Mouse (Mus musculus): ENCODE data around the gene Lims1. TPM values are rescaled to one million over a fixed set of nuclear protein-coding genes. Genes with fewer than 3 reads are reported as not detected.

Gene Lims1
- total and polyA plus RNA-seq, 3 experiments = 40.4 to 74.7 (median 40.7) TPM

- no peak overlapping the region for H3K9ac ChIP-seq (ENCODE audit: insufficient read depth, low read depth)
- dilution Hi-C loops (cut with MboI; ENCODE audit: extremely low pct_ligation_motif_present, extremely low pct_unique_long_range_greater_than_20kb, low sequenced_read_pairs) (no loop called here), in situ Hi-C loops (cut with MboI; ENCODE audit: low pct_ligation_motif_present, low pct_unique_long_range_greater_than_20kb, low sequenced_read_pairs) (no loop called here)
- no peaks in the 10 kb centered on the region for H3K4me1 ChIP-seq (ENCODE audit: control insufficient read depth in 1 of 2, insufficient read depth in 2 of 2)
- TF ChIP-seq HCFC1 (IDR thresholded peaks at IDR 0.05; ENCODE audit: low read depth, low read length) (no peak), EP300 (IDR thresholded peaks at IDR 0.05; ENCODE audit: low read length) (no peak), PAX5 (IDR thresholded peaks at IDR 0.05; ENCODE audit: low read length) (no peak), RAD21 (IDR thresholded peaks at IDR 0.05; ENCODE audit: low read depth, low read length) (no peak), USF1 (IDR thresholded peaks at IDR 0.05; ENCODE audit: low read depth, low read length) (no peak), CTCF (conservative IDR thresholded peaks at IDR 0.05 in 1 of 2, IDR thresholded peaks at IDR 0.05 in 1 of 2; ENCODE audit: low read depth in 2 of 2, low read length in 2 of 2) (no peak), USF2 (conservative IDR thresholded peaks at IDR 0.05; ENCODE audit: low read depth, low read length) (no peak), NRF1 (IDR thresholded peaks at IDR 0.05; ENCODE audit: low read depth, low read length) (no peak), JUND (conservative IDR thresholded peaks at IDR 0.05; ENCODE audit: low read depth, low read length) (no peak), MYC (IDR thresholded peaks at IDR 0.05; ENCODE audit: low read depth, low read length) (no peak), TBP (conservative IDR thresholded peaks at IDR 0.05; ENCODE audit: low read depth, low read length) (no peak), SIN3A (IDR thresholded peaks at IDR 0.05; ENCODE audit: low read length) (no peak), E2F4 (IDR thresholded peaks at IDR 0.05; ENCODE audit: insufficient replicate concordance, low read depth, low read length) (no peak), UBTF (IDR thresholded peaks at IDR 0.05; ENCODE audit: low read depth, low read length) (no peak), RCOR1 (conservative IDR thresholded peaks at IDR 0.05; ENCODE audit: low read depth, low read length) (no peak), JUN (IDR thresholded peaks at IDR 0.05; ENCODE audit: insufficient read depth, low read depth, low read length) (no peak), KAT2A (IDR thresholded peaks at IDR 0.05; ENCODE audit: insufficient replicate concordance, low read length) (no peak)
- H3K27ac ChIP-seq (ENCODE audit: insufficient read depth, low read depth) = no peak overlapping the region
- no peak for DNase-seq (ENCODE audit: extremely low read depth)
- H3K9me3 ChIP-seq (replicated peaks; ENCODE audit: low read length) = no peaks in the 10 kb centered on the region
- peaks cover 31 to 82% of the 10 kb centered on the region in 2 experiments for H3K36me3 ChIP-seq (replicated peaks in 1 of 2; ENCODE audit: control insufficient read depth in 1 of 2, insufficient read depth in 1 of 2, low read length in 1 of 2)
- H3K4me2 ChIP-seq (ENCODE audit: insufficient read depth, low read depth, poor library complexity, severe bottlenecking) = no peak overlapping the region
- H3K79me2 ChIP-seq (replicated peaks; ENCODE audit: control insufficient read depth, extremely low read depth, insufficient read depth, poor library complexity, severe bottlenecking) = peaks cover 9% of the 10 kb centered on the region
- no peaks in the 10 kb centered on the region for H3K27me3 ChIP-seq (replicated peaks)
- H3K4me3 ChIP-seq (replicated peaks in 1 of 3; ENCODE audit: low read depth in 2 of 3, low read length in 2 of 3, poor library complexity in 1 of 3) = no peak overlapping the region
Measured at GRCm38 (mm10) chr10:58459896-58460295, 136.6 kb downstream of the Lims1 start.

Other genes starting within 250 kb of the Lims1 start
- gene AW822073, start 98.5 kb upstream of the Lims1 start, total RNA-seq (2012; rRNA removed) = not detected in 2 replicates
- not detected in 2 replicates for gene AW822073, start 98.5 kb upstream of the Lims1 start, total RNA-seq (2014; rRNA removed)
- not detected in 2 replicates for gene AW822073, start 98.5 kb upstream of the Lims1 start, polyA plus RNA-seq (2012; ENCODE audit: insufficient read length, low read depth)
- gene Duxf3, start 90.8 kb upstream of the Lims1 start, total RNA-seq (2012; rRNA removed) = 0.17 TPM in 1 of 2 replicates, not detected in the other
- gene Duxf3, start 90.8 kb upstream of the Lims1 start, total RNA-seq (2014; rRNA removed) = not detected in 2 replicates
- not detected in 2 replicates for gene Duxf3, start 90.8 kb upstream of the Lims1 start, polyA plus RNA-seq (2012; ENCODE audit: insufficient read length, low read depth)
- not detected in 2 replicates for gene Gm4981, start 86.8 kb upstream of the Lims1 start, total RNA-seq (2012; rRNA removed)
- not detected in 2 replicates for gene Gm4981, start 86.8 kb upstream of the Lims1 start, total RNA-seq (2014; rRNA removed)
- not detected in 2 replicates for gene Gm4981, start 86.8 kb upstream of the Lims1 start, polyA plus RNA-seq (2012; ENCODE audit: insufficient read length, low read depth)
- gene Gcc2, start 68.0 kb upstream of the Lims1 start, total RNA-seq (2012; rRNA removed) = 18.4 and 19.5 TPM in 2 replicates
- gene Gcc2, start 68.0 kb upstream of the Lims1 start, total RNA-seq (2014; rRNA removed) = 19.3 and 19.6 TPM in 2 replicates
- 15.4 and 16.3 TPM in 2 replicates for gene Gcc2, start 68.0 kb upstream of the Lims1 start, polyA plus RNA-seq (2012; ENCODE audit: insufficient read length, low read depth)
- 45.0 and 59.3 TPM in 2 replicates for gene Ranbp2, start 123.5 kb downstream of the Lims1 start, total RNA-seq (2012; rRNA removed)
- 53.4 and 64.1 TPM in 2 replicates for gene Ranbp2, start 123.5 kb downstream of the Lims1 start, total RNA-seq (2014; rRNA removed)
- 49.5 and 56.3 TPM in 2 replicates for gene Ranbp2, start 123.5 kb downstream of the Lims1 start, polyA plus RNA-seq (2012; ENCODE audit: insufficient read length, low read depth)
- gene Ccdc138, start 174.5 kb downstream of the Lims1 start, total RNA-seq (2012; rRNA removed) = 1.7 TPM in 2 replicates
- gene Ccdc138, start 174.5 kb downstream of the Lims1 start, total RNA-seq (2014; rRNA removed) = 3.1 and 3.3 TPM in 2 replicates
- gene Ccdc138, start 174.5 kb downstream of the Lims1 start, polyA plus RNA-seq (2012; ENCODE audit: insufficient read length, low read depth) = 2.2 and 2.4 TPM in 2 replicates